Mouse (Mus musculus) naive thymus-derived CD4-positive, alpha-beta T cell, adult 2 months (primary cell): ENCODE measurements around the gene Olfr1201.

Experiments
- DNase-seq: peaks from one replicate; pipeline ENCODE4 v3.0.0-alpha.2; 2011; ENCODE audit warnings: low read depth

Gene Olfr1201

DNA sequence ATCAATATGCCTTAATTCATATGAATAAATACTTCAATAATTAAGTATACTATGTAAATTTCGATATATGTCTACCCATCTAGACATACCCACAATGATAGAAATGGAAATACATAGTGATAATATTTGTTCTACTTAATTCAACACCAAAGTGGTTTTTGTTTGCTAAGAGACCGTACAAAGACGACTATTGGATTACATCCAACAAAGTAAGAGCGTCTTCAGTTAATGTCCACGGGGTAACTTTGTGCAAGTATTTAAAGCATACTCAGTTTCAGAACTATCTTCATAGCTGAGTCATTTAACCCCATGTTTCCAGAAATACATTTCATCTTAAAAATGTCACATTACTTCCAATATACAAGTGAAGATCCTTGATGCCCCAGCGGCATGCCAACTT, at the start of gene Olfr1201:
TSS of gene Olfr1201 (plus strand) at position 301 of the 400 bp plus-strand sequence.
- no peak for DNase-seq

DNA sequence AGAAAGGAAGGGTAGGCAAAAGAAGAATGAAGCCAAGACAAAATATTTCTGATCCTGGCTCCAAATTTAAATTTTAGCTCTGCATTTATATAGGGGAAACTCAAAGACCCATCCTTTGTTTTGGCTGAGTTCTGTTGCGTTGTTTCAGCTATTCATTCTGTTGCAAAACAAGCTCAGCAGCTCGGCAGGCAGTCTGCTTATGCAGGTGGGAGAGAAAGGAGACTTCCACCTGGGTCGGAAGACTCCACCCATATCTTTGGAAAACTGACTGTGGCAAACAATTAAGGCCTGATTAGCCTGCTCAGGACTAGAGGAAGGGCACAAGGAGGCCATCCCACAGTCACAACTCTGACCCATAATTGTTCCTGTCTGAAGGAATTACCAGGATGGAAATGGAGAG, 49.5 kb upstream of the Olfr1201 start:
- no peak for DNase-seq

DNA sequence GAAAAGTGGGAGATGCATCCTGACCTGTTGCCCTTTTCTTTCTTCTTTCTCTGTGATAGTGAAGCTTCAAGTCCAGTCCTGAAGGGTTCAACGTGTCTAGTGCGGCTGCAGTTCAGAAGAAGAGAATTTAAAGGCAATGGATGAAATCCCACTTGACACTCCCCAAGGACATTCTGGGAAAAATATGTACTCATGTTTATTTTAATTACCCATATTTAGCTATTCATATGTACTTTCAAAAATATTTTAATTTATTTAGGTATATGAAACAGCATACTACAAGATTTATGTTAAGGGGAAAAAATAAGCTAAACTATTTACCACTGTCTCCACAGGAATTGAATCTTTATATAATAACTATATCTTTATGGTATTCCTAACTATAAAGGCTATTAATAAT, 41.6 kb upstream of the Olfr1201 start, which contains the start of gene Olfr1198:
TSS of gene Olfr1198 (minus strand) at position 101 of the 400 bp plus-strand sequence.
- no peak for DNase-seq

DNA sequence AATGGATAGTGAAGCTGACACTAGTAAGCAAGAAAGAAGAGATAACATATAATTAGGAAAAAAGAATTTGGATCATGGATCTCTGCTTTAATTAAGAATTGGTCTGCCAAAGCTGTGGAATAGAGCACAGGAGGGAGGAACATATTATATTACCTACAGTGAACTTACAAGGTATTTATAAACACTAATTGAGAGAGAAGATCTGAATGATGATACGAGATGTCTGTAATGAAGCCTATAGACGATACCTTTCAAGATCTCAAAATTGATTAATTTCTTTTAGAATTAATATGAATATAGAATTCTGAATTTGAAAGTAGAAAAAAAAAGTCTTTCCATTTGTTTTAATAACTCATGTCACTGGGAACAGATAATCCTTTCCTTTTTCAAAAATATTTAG, 32.5 kb upstream of the Olfr1201 start, which contains the start of gene Olfr1199:
TSS of gene Olfr1199 (minus strand) at position 101 of the 400 bp plus-strand sequence.
- no peak for DNase-seq

DNA sequence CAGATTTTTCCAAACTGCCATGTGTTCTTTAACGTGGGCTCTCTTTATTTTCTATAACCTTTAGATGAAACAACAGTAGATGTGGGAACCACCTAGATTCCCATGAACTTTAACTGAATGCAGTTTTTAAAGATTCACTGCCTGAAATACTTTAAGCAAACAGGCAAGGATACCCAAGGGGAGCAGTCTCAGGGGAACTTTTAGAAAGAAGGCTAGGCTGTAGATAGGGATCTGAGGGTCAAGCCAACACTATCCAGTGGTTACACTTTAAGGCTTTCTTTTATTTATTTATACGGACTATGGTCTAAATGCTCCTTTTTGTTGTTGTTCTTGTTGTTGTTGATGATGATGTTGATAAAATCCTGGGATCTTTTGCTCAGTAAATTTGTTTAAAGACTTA, 22.4 kb upstream of the Olfr1201 start, which contains the start of gene Olfr1200:
TSS of gene Olfr1200 (minus strand) at position 101 of the 400 bp plus-strand sequence.
- no peak for DNase-seq

DNA sequence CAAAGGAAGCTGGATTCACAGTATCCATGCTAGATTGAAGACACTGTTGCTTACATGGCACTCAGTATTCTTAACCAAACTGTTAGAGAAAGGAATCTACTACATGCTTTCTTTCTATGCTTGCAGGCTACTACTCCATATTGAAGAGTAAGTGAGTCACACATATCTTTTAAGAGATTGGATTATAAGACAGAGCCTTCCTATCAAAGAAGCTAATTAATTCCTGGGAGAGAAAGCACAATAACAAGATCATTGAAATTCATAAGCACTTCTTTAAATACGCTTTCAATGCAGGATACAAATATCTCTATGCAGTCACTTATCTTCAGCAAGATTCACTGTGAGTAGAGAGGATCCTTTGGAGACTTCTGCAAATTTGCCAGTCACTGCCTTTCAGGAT, 21.4 kb downstream of the Olfr1201 start, which contains the start of gene Olfr1202:
TSS of gene Olfr1202 (plus strand) at position 301 of the 400 bp plus-strand sequence.
- no peak for DNase-seq

DNA sequence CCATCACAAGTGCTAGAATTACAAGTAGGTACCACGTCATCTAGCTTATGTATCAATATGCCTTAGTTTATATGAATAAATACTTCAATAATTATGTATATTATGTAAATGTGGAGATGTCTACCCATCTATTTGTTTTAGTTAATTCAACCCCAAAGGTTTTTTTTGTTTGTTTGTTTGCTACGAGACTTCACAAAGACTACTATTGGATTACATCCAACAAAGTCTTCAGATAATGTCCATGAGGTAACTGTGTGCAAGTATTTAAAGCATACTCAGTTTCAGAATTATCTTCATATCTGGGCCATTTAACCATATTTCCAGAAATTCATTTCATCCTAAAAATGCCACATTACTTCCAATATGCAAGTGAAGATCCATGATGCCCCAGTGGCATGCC, 36.6 kb downstream of the Olfr1201 start, which contains the start of gene Olfr1205:
TSS of gene Olfr1205 (plus strand) at position 301 of the 400 bp plus-strand sequence.
- no peak for DNase-seq

DNA sequence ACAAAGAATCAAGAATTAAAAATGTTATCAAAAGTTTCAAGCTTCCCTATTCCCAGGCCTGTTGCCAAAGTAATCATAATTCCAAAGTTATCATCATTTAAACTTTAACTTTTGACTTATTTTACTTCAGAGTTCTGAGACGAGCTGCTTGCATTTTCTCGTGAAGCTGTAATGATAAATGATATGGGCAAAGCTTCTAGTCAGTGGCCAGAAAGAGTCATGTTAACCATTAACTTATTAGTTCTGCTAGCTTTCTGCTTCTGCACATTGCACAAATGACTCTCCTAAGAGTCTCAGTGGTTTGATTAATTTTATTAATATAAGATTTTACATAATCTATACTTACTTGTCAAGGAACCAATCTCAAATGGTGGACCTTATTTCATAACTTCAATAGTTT, 45.6 kb downstream of the Olfr1201 start:
- DNase-seq: no peak
